Mouse (Mus musculus): ENCODE measurements at regions not wholly inside any gene's neighbourhood (a gene's known extent, or its start where the extent isn't known, plus 50 kb on each side); places are given as distances from the start of the nearest gene placed in this dataset.

DNA sequence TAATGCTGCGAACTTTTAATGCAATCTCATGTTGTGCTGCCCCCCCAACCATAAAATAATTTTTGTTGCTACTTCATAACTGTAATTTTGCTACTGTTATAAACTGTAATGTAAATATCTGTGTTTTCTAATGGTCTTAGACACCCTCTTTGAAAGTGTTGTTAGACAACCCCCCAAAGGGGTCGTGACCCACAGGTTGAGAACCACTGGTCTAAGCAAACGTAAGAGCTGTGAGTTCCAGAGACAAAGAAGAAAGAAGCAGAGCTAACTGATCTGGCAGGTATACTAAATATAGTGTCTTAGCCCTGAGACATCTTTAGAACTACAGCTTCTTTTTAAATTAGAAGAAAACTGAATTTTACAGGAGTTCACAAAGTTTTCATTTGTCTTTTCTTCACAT is 400.9 kb upstream of the Rgma start:
- Histone ChIP-seq H3K27me3 (replicated peaks) (no peaks in the 10 kb centered on the region), H3K36me3 (no peaks in the 10 kb centered on the region), H3K27ac (ENCODE audit: poor library complexity, severe bottlenecking) (no peak overlapping the region), H3K9me3 (replicated peaks) (no peaks in the 10 kb centered on the region), H3K9ac (no peak overlapping the region), H3K4me3 (no peak overlapping the region), H3K4me1 (replicated peaks) (peaks cover 16% of the 10 kb centered on the region), H3K4me2 (no peak overlapping the region)
- no peak for ATAC-seq (ENCODE audit: insufficient number of reproducible peaks, low FRiP score)
- 80% methylated on average over 3 of the region's 3 CpGs for WGBS

DNA sequence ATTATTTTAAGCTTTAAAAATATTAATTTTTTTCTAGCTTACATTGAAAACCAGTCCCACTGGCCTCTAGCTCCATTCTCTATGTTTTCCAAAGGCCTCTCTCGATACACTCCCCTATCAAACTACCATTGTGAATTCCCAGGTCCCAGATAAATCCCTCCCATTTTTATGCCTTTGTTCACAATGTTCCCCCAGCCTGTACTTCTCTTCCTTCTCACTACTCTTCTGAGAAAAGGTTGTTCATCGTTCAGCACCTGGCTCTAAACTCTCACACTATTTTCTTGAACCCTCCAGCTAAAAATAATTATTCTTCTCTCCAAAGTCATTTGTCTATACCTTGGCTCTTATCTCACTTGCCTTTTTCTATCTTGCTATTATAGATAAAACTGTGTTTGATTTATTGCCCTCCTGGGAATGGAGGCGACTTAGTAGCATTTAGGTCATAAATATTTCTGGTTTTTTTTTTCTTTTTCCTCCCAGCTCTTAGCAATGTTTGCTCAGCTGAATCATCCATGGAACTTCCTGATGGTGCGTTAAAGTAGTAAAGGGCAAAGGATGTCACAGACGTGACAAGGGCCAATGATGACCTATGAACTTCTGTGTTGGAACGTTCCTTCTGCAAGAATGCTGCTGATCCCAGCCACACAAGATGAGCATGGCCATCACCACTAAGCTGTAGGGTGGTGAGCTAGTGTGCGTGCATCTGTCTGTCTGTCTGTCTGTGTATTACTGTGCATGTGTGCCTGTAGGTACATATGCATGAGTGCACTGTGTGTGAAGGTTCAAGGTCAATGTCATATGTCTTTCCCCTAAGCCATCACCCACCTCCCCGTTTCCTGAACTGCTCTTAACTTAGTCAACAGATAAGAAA is 384.5 kb upstream of the Rgma start:
- WGBS = 60% methylated on average over 8 of the region's 8 CpGs
- no peaks in the 10 kb centered on the region for H3K4me1 ChIP-seq (replicated peaks)
- H3K9me3 ChIP-seq (replicated peaks) = no peaks in the 10 kb centered on the region
- no peaks in the 10 kb centered on the region for H3K36me3 ChIP-seq
- no peaks in the 10 kb centered on the region; the same call in 1 of the 2 replicates for H3K27me3 ChIP-seq (replicated peaks)
- H3K27ac ChIP-seq (ENCODE audit: poor library complexity, severe bottlenecking) = no peak overlapping the region
- H3K9ac ChIP-seq = no peak overlapping the region
- H3K4me3 ChIP-seq = no peak overlapping the region
- ATAC-seq (ENCODE audit: insufficient number of reproducible peaks, low FRiP score) = no peak
- no peak overlapping the region for H3K4me2 ChIP-seq

DNA sequence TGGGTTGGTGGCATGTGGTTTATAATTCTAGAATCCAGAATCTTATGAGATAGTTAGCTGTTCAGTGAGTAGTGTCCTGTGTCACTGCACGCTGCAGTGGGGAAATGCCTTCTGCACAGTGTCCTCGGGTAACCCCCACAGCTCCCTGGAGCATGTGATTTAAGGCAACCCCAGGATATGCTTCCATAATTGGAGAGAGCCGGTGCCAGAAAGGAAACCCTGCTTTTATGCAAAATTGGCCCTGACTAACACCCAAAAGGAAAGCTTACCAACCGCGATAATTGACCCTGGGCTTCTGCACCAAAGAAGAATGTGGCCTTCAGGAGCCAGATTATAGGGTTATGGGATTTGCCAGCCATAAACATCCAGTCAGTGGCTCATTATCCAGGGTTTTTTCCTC is 376.9 kb upstream of the Rgma start:
- Histone ChIP-seq H3K36me3 (no peaks in the 10 kb centered on the region), H3K4me2 (no peak overlapping the region), H3K27me3 (replicated peaks) (no peaks in the 10 kb centered on the region), H3K9me3 (replicated peaks) (no peaks in the 10 kb centered on the region), H3K27ac (ENCODE audit: poor library complexity, severe bottlenecking) (no peak overlapping the region), H3K4me1 (replicated peaks) (no peaks in the 10 kb centered on the region), H3K4me3 (no peak overlapping the region), H3K9ac (no peak overlapping the region)
- no peak for ATAC-seq (ENCODE audit: insufficient number of reproducible peaks, low FRiP score)
- WGBS = 76% methylated on average over 5 of the region's 5 CpGs

DNA sequence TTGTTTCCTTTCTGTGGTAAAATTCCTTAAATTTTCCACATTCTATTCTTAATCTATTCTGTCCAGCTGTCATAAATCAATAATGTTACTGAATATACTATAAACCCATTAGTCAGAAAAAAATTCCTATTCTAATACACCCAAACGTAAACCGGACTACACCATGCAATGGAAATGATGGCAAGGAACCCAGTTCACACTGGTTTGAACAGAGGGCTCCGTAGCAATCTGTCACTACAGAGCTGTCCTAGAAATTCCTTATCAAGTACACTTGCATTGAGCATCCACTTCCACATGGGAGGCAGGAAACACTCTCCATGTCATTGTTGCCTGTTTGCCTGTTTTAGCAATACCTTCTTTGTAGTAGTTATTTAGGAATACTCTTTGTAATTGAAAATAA is 356.2 kb upstream of the Rgma start:
- H3K9ac ChIP-seq = no peak overlapping the region
- H3K4me2 ChIP-seq = no peak overlapping the region
- H3K36me3 ChIP-seq = no peaks in the 10 kb centered on the region
- 57% methylated on average over 3 of the region's 3 CpGs for WGBS
- no peaks in the 10 kb centered on the region for H3K9me3 ChIP-seq (replicated peaks)
- H3K4me1 ChIP-seq (replicated peaks) = no peaks in the 10 kb centered on the region
- no peak for ATAC-seq (ENCODE audit: insufficient number of reproducible peaks, low FRiP score)
- H3K27me3 ChIP-seq (replicated peaks) = no peaks in the 10 kb centered on the region
- no peak overlapping the region for H3K27ac ChIP-seq (ENCODE audit: poor library complexity, severe bottlenecking)
- no peak overlapping the region for H3K4me3 ChIP-seq

DNA sequence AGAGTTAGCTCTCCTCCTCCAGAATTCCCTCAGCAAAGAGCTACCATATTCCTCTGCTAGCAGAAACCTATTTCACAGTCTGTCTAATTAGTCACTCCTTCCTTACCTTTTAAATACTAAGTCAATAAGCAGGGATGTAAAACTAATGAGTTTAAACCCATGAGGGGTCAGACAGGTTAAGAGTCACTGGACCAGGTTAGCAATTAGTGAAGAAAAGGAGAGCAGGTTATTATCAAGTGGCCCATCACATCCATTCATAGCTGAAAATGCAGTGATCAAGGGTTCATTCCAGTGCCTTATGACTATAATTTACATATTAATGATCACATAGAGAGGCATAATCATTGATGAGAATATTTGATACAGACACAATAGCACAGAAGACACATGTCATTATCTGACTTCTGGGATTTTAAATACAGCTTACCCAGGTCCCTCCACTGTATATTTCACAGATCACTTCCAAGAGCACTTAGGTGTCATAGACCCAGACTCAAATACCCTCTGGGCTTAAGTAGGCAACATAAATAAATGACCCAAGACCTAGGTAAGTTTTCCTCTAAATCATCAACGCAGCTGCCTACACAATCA is 355.4 kb upstream of the Rgma start:
- Histone ChIP-seq H3K27me3 (replicated peaks) (no peaks in the 10 kb centered on the region), H3K27ac (ENCODE audit: poor library complexity, severe bottlenecking) (no peak overlapping the region), H3K4me1 (replicated peaks) (no peaks in the 10 kb centered on the region), H3K9me3 (replicated peaks) (no peaks in the 10 kb centered on the region), H3K9ac (no peak overlapping the region), H3K4me3 (no peak overlapping the region), H3K36me3 (no peaks in the 10 kb centered on the region), H3K4me2 (no peak overlapping the region)
- no peak for ATAC-seq (ENCODE audit: insufficient number of reproducible peaks, low FRiP score)
- 58% methylated on average over 1 of the region's 1 CpGs for WGBS

DNA sequence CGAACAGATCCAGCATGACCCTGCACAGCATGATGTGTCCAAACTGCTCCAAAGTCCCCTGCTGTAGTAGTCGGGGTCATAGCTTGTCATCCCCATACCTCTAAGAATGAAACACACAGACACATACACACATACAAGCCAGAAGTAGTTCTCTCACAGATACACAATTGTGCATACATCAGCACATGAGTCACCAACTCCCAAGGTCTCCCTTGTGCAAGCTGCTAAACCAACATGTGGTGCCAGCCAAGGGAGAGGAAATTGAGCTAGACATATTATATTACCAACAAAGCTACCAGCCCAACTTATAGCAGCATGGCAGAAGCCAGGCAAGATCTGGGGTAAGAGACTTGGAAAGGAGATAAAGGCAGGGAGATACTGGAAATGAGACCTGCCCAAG is 353.5 kb upstream of the Rgma start:
- H3K4me3 ChIP-seq = no peak overlapping the region
- H3K9me3 ChIP-seq (replicated peaks) = no peaks in the 10 kb centered on the region
- H3K27me3 ChIP-seq (replicated peaks) = 0 out of 2 replicates have a peak, but pooled peaks cover 4% of the 10 kb centered on the region
- no peak overlapping the region for H3K9ac ChIP-seq
- H3K4me2 ChIP-seq = no peak overlapping the region
- no peaks in the 10 kb centered on the region for H3K36me3 ChIP-seq
- H3K4me1 ChIP-seq (replicated peaks) = no peaks in the 10 kb centered on the region
- H3K27ac ChIP-seq (ENCODE audit: poor library complexity, severe bottlenecking) = no peak overlapping the region
- 72% methylated on average over 2 of the region's 2 CpGs for WGBS
- ATAC-seq (ENCODE audit: insufficient number of reproducible peaks, low FRiP score) = no peak

DNA sequence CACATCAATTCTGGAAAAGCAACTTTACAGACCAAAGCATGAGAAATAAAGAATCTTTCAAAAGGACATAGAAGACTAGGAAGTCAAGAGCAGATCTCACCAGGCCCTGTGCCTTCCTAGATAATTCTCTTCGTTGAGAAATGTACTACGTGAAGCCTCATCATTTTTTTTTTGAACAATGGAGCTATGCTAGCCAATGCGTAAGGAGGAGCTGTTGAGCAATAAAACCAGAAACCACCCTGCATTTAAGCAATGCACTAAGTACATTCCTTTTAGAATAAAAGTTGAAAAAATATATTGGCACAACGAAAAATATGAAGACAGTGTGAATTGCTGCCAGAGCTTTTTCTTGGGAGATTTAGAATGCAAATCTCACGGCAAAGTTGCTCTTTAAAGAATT is 349.7 kb upstream of the Rgma start:
- H3K4me2 ChIP-seq = no peak overlapping the region
- no peak for ATAC-seq (ENCODE audit: insufficient number of reproducible peaks, low FRiP score)
- H3K27me3 ChIP-seq (replicated peaks) = 0 out of 2 replicates have a peak, but pooled peaks cover 4% of the 10 kb centered on the region
- no peaks in the 10 kb centered on the region for H3K4me1 ChIP-seq (replicated peaks)
- 69% methylated on average over 5 of the region's 5 CpGs for WGBS
- H3K4me3 ChIP-seq = no peak overlapping the region
- no peaks in the 10 kb centered on the region for H3K36me3 ChIP-seq
- H3K9me3 ChIP-seq (replicated peaks) = no peaks in the 10 kb centered on the region
- no peak overlapping the region for H3K27ac ChIP-seq (ENCODE audit: poor library complexity, severe bottlenecking)
- no peak overlapping the region for H3K9ac ChIP-seq

DNA sequence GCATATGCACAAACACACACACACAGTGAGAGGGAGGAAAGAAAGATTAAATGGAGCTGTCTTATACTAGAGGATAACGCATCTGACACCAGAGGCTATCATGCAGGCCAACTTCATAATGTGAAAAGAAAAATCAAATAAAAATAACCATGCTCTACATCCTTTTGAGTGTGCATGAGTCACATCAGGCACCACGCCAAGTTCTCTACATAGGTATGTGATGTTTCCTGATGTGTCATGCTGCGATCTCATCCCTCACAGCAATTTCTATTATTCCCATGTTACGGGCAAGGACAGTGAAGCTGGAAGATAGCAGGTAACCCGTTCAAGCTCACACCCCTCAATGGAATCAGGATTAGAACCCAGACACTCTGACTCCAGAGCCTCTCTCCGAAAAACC is 346.4 kb upstream of the Rgma start:
- Histone ChIP-seq H3K4me3 (no peak overlapping the region), H3K27ac (ENCODE audit: poor library complexity, severe bottlenecking) (no peak overlapping the region), H3K9me3 (replicated peaks) (no peaks in the 10 kb centered on the region), H3K36me3 (no peaks in the 10 kb centered on the region), H3K9ac (no peak overlapping the region), H3K4me1 (replicated peaks) (no peaks in the 10 kb centered on the region), H3K4me2 (no peak overlapping the region), H3K27me3 (replicated peaks) (0 out of 2 replicates have a peak, but pooled peaks cover 4% of the 10 kb centered on the region)
- WGBS = 74% methylated on average over 6 of the region's 6 CpGs
- no peak for ATAC-seq (ENCODE audit: insufficient number of reproducible peaks, low FRiP score)

DNA sequence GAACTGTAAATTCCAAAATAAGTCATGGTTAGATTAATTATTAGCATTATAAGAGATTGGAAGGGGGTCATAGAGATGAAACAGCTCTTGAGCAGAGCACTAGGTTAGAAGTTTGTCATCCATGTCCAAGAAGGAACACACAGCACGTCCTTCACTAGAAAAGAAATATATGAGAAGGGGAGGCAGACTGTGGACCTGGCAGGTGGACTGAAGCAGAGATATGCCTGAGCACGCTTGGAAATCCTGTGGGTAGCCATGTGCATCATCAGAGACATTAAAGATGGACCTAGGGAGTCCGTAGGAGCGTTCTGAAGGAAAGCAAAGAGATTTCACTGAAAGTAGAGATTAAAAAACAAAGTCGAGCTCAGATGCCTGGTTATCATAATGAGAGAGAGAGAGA is 343.9 kb upstream of the Rgma start:
- no peak overlapping the region for H3K9ac ChIP-seq
- ATAC-seq (ENCODE audit: insufficient number of reproducible peaks, low FRiP score) = no peak
- H3K27me3 ChIP-seq (replicated peaks) = 0 out of 2 replicates have a peak, but pooled peaks cover under 1% of the 10 kb centered on the region
- no peaks in the 10 kb centered on the region for H3K9me3 ChIP-seq (replicated peaks)
- H3K36me3 ChIP-seq = no peaks in the 10 kb centered on the region
- H3K27ac ChIP-seq (ENCODE audit: poor library complexity, severe bottlenecking) = no peak overlapping the region
- H3K4me2 ChIP-seq = no peak overlapping the region
- H3K4me3 ChIP-seq = no peak overlapping the region
- WGBS = 76% methylated on average over 5 of the region's 5 CpGs
- no peaks in the 10 kb centered on the region for H3K4me1 ChIP-seq (replicated peaks)

DNA sequence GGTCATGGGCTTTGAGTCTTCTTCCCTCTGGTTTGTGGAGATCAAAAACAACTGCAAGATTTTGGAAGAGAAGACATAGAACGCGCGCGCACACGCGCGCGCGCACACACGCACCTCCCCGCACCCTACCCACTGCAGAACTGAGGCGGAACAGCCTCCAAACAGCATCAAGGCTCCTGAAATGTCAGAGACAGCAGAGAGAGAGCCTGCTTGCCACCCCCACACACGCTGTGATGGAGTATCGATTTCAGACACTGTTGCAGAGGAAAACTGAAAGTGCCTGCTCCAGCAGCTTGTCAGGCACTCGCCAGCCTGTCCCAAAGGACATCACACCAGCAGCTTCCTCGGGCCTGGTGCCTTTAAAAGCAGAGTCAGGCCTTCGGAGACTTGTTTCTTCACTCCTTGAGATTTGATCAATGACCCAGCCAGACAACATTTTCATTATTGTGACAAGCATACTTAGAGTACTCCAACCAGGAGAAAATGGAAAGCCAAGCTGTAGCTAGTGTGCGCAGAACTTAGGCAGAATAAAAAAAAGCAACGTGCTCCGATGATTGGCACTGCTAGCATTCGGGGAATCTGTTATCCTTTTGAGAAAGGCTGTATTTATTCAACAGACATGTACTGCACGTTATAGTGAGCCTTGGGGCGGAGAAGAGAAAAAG is 342.9 kb upstream of the Rgma start:
- 70% methylated on average over 23 of the region's 23 CpGs for WGBS
- no peak overlapping the region for H3K9ac ChIP-seq
- no peak overlapping the region for H3K4me3 ChIP-seq
- H3K27ac ChIP-seq (ENCODE audit: poor library complexity, severe bottlenecking) = no peak overlapping the region
- H3K27me3 ChIP-seq (replicated peaks) = no peaks in the 10 kb centered on the region
- H3K36me3 ChIP-seq = no peaks in the 10 kb centered on the region
- no peak overlapping the region; the same call in 1 of the 2 replicates for H3K4me2 ChIP-seq
- H3K4me1 ChIP-seq (replicated peaks) = peaks cover 4% of the 10 kb centered on the region; the same call in 1 of the 2 replicates
- ATAC-seq (ENCODE audit: insufficient number of reproducible peaks, low FRiP score) = no peak
- no peaks in the 10 kb centered on the region for H3K9me3 ChIP-seq (replicated peaks)

DNA sequence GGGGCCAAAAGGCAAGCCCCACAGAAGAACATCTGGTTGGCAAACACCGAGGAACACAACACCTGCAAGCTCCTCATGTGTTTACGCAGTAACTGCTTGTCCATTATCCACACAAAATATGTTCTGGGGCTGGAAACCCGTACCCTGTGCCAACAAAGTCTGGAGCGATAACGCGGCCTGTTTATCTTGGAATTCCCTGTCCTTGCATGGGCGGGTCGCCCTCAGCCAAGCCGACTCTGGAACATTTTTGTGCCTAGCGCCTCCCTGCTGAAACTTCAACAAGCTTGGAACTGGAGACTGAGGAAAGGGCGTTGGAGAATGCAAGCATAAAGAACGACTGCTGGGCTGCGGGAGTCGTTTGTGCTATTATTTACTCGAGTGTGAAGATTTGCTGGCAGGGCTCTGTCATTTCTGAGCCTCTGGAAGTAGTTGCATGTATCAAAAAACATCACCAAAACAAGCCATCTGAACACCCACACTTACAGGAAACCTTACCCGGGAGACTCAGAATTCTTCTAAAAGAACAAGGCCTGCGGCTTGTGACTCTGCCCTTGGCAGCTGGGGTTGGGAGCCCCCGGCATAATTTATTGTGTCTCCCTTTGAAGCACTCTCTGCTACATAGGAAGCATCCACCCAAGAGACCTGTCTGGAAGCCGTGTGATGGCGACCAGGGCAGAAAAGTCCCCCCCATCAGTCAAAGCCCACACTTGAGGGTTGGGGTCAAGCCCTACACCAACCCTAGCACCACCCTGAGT is 338.3 kb upstream of the Rgma start:
- WGBS = 48% methylated on average over 20 of the region's 20 CpGs
- ATAC-seq (ENCODE audit: insufficient number of reproducible peaks, low FRiP score) = peak; percentile 64; the same call in 1 of the 2 replicates
- Histone ChIP-seq H3K27ac (ENCODE audit: poor library complexity, severe bottlenecking) (no peak overlapping the region), H3K4me2 (no peak overlapping the region), H3K9ac (no peak overlapping the region), H3K9me3 (replicated peaks) (no peaks in the 10 kb centered on the region), H3K36me3 (no peaks in the 10 kb centered on the region), H3K4me1 (replicated peaks) (peaks cover 4% of the 10 kb centered on the region; the same call in 1 of the 2 replicates), H3K27me3 (replicated peaks) (peaks cover 25% of the 10 kb centered on the region), H3K4me3 (no peak overlapping the region)

Measured in heart, embryonic 12.5 days (tissue).